Mouse (Mus musculus): ENCODE results near the gene Ripk1. TPM values are rescaled to one million over a fixed set of nuclear protein-coding genes. Genes with fewer than 3 reads are reported as not detected.
A peak's percentile ranks its signal among the peaks of the same experiment; 100 is the strongest.

Ripk1 gene
- total and polyA plus RNA-seq, 3 experiments, result 11.4 to 11.8 TPM; not detected in 1

- no peak for TF ChIP-seq MYB (IDR thresholded peaks at IDR 0.05; ENCODE audit: low read depth, low read length)
- TF ChIP-seq CHD1 (IDR thresholded peaks at IDR 0.05; ENCODE audit: low read depth, low read length), result no peak
- TF ChIP-seq MYC (IDR thresholded peaks at IDR 0.05; ENCODE audit: low read depth, low read length), result no peak
- TF ChIP-seq USF2 (IDR thresholded peaks at IDR 0.05; ENCODE audit: borderline replicate concordance in 1 of 2, insufficient read depth in 1 of 2, low read depth in 1 of 2, low read length in 2 of 2), result no peak
- TF ChIP-seq E2F4 (IDR thresholded peaks at IDR 0.05; ENCODE audit: borderline replicate concordance, low read depth, low read length), result no peak
- TF ChIP-seq TAL1 (IDR thresholded peaks at IDR 0.05; ENCODE audit: low read length), result no peak
- TF ChIP-seq POLR2A (IDR thresholded peaks at IDR 0.05; ENCODE audit: control insufficient read depth in 1 of 2, insufficient read depth in 1 of 2, low read depth in 1 of 2, low read length in 2 of 2, poor library complexity in 1 of 2), result no peak
- TF ChIP-seq EP300 (IDR thresholded peaks at IDR 0.05; ENCODE audit: low read depth in 1 of 2, low read length in 2 of 2), result no peak
- no peak for TF ChIP-seq TCF12 (IDR thresholded peaks at IDR 0.05; ENCODE audit: low read depth, low read length)
- TF ChIP-seq BHLHE40 (IDR thresholded peaks at IDR 0.05; ENCODE audit: borderline replicate concordance, low read depth, low read length), result no peak
- TF ChIP-seq ZMIZ1 (IDR thresholded peaks at IDR 0.05; ENCODE audit: low read depth, low read length), result no peak
- H3K4me3 ChIP-seq (ENCODE audit: control insufficient read depth in 1 of 2, insufficient read depth in 1 of 2, low read depth in 2 of 2, low read length in 2 of 2), result no peak overlapping the region
- no peak overlapping the region for H3K27ac ChIP-seq (ENCODE audit: control insufficient read depth, low read depth, low read length)
- no peaks in the 10 kb centered on the region; the same call in 1 of the 2 replicates for H3K79me2 ChIP-seq (ENCODE audit: control insufficient read depth, insufficient read depth, low read length, poor library complexity)
- DNase-seq (ENCODE audit: low read depth, low spot score), result no peak
- H3K4me1 ChIP-seq (ENCODE audit: control insufficient read depth in 1 of 2, insufficient read depth in 2 of 2, low read length in 2 of 2), result peaks cover 6 to 10% of the 10 kb centered on the region in 2 experiments
- peaks cover 0 to 7% of the 10 kb centered on the region in 2 experiments; a peak in 2 of 4 replicates for H3K36me3 ChIP-seq (ENCODE audit: control insufficient read depth in 1 of 2, insufficient read depth in 2 of 2, low read length in 2 of 2)
- H3K27me3 ChIP-seq (ENCODE audit: control insufficient read depth in 1 of 2, insufficient read depth in 2 of 2, low read length in 2 of 2), result no peaks in the 10 kb centered on the region
- no peak overlapping the region for H3K9ac ChIP-seq (ENCODE audit: control insufficient read depth, low read depth, low read length, poor library complexity, severe bottlenecking)
- no peaks in the 10 kb centered on the region for H3K9me3 ChIP-seq (replicated peaks; ENCODE audit: insufficient read depth, low read length)
Observed at GRCm38 (mm10) chr13:33966574-33966973, 35.6 kb upstream of the Ripk1 start.

GRCm38 (mm10) chr13:33989625-33990024 lies 12.5 kb upstream of the Ripk1 start:
- H3K9ac ChIP-seq (ENCODE audit: control insufficient read depth, low read depth, low read length, poor library complexity, severe bottlenecking), result 0 out of 2 replicates have a peak overlapping the region, but pooled peaks have one; percentile 4
- H3K36me3 ChIP-seq (ENCODE audit: control insufficient read depth in 1 of 2, insufficient read depth in 2 of 2, low read length in 2 of 2), result peaks cover 0 to 6% of the 10 kb centered on the region in 2 experiments; a peak in 2 of 4 replicates
- peak; percentile 40 for DNase-seq (ENCODE audit: low read depth, low spot score)
- TF ChIP-seq E2F4 (IDR thresholded peaks at IDR 0.05; ENCODE audit: borderline replicate concordance, low read depth, low read length), result no peak
- no peak for TF ChIP-seq ZMIZ1 (IDR thresholded peaks at IDR 0.05; ENCODE audit: low read depth, low read length)
- TF ChIP-seq MAFK (IDR thresholded peaks at IDR 0.05; ENCODE audit: borderline replicate concordance, low read depth, low read length), result no peak
- no peak for TF ChIP-seq KAT2A (conservative IDR thresholded peaks at IDR 0.05; ENCODE audit: low read depth, low read length)
- TF ChIP-seq MYB (IDR thresholded peaks at IDR 0.05; ENCODE audit: low read depth, low read length), result peak; percentile 58
- TF ChIP-seq MXI1 (IDR thresholded peaks at IDR 0.05; ENCODE audit: low read depth, low read length), result no peak
- TF ChIP-seq CHD2 (IDR thresholded peaks at IDR 0.05; ENCODE audit: low read length), result no peak
- no peak for TF ChIP-seq TCF12 (IDR thresholded peaks at IDR 0.05; ENCODE audit: low read depth, low read length)
- no peak for TF ChIP-seq CTCF (IDR thresholded peaks at IDR 0.05 in 2 of 3, conservative IDR thresholded peaks at IDR 0.05 in 1 of 3; ENCODE audit: control insufficient read depth in 1 of 3, insufficient read depth in 1 of 3, low read depth in 2 of 3, low read length in 3 of 3, poor library complexity in 1 of 3, severe bottlenecking in 1 of 3)
- TF ChIP-seq HCFC1 (IDR thresholded peaks at IDR 0.05; ENCODE audit: low read depth, low read length), result no peak
- peak; percentile 59 to 67; a peak in 3 of 4 replicates for TF ChIP-seq EP300 (IDR thresholded peaks at IDR 0.05; ENCODE audit: low read depth in 1 of 2, low read length in 2 of 2)
- no peak for TF ChIP-seq ZNF384 (IDR thresholded peaks at IDR 0.05; ENCODE audit: low read depth, low read length)
- no peak for TF ChIP-seq ZKSCAN1 (IDR thresholded peaks at IDR 0.05; ENCODE audit: low read depth, low read length)
- TF ChIP-seq ETS1 (IDR thresholded peaks at IDR 0.05; ENCODE audit: low read depth, low read length), result 0 out of 2 replicates have a peak, but pooled peaks have one; percentile 29
- no peak for TF ChIP-seq MYC (IDR thresholded peaks at IDR 0.05; ENCODE audit: low read depth, low read length)
- no peak for TF ChIP-seq TAL1 (IDR thresholded peaks at IDR 0.05; ENCODE audit: low read length)
- TF ChIP-seq UBTF (IDR thresholded peaks at IDR 0.05; ENCODE audit: borderline replicate concordance, insufficient read depth, low read depth, low read length), result no peak
- TF ChIP-seq MEF2A (IDR thresholded peaks at IDR 0.05; ENCODE audit: extremely low read depth, insufficient replicate concordance, low read depth, low read length, poor library complexity, severe bottlenecking), result no peak
- TF ChIP-seq JUND (IDR thresholded peaks at IDR 0.05; ENCODE audit: low read depth, low read length), result no peak
- TF ChIP-seq ZC3H11A (IDR thresholded peaks at IDR 0.05; ENCODE audit: low read depth, low read length), result no peak
- no peak for TF ChIP-seq MAZ (IDR thresholded peaks at IDR 0.05; ENCODE audit: low read depth, low read length)
- no peak for TF ChIP-seq TBP (IDR thresholded peaks at IDR 0.05; ENCODE audit: low read depth, low read length)
- no peak for TF ChIP-seq SMC3 (IDR thresholded peaks at IDR 0.05; ENCODE audit: low read depth, low read length)
- no peak for TF ChIP-seq ELF1 (IDR thresholded peaks at IDR 0.05; ENCODE audit: low read depth, low read length)
- no peak for TF ChIP-seq RAD21 (IDR thresholded peaks at IDR 0.05; ENCODE audit: low read depth, low read length)
- 0 out of 2 replicates have a peak, but pooled peaks have one; percentile 51 for TF ChIP-seq MAX (IDR thresholded peaks at IDR 0.05; ENCODE audit: low read length)

More at GRCm38 (mm10) chr13:33989625-33990024, 12.5 kb upstream of the Ripk1 start:
- Histone ChIP-seq H3K4me1 (ENCODE audit: control insufficient read depth in 1 of 2, insufficient read depth in 2 of 2, low read length in 2 of 2) (peaks cover 6 to 11% of the 10 kb centered on the region in 2 experiments; a peak in 3 of 4 replicates), H3K27me3 (ENCODE audit: control insufficient read depth in 1 of 2, insufficient read depth in 2 of 2, low read length in 2 of 2) (no peaks in the 10 kb centered on the region), H3K4me3 (ENCODE audit: control insufficient read depth in 1 of 2, insufficient read depth in 1 of 2, low read depth in 2 of 2, low read length in 2 of 2) (no peak overlapping the region), H3K79me2 (ENCODE audit: control insufficient read depth, insufficient read depth, low read length, poor library complexity) (no peaks in the 10 kb centered on the region), H3K27ac (ENCODE audit: control insufficient read depth, low read depth, low read length) (peak overlapping the region; percentile 12; the same call in 1 of the 2 replicates), H3K9me3 (replicated peaks; ENCODE audit: insufficient read depth, low read length) (no peaks in the 10 kb centered on the region)

All from MEL (cell line).